Mouse (Mus musculus): ENCODE data around the gene Acbd4.
A peak's percentile ranks its signal among the peaks of the same experiment; 100 is the strongest.

The Acbd4 gene

GRCm38 (mm10) chr11:103115163-103116007 is 13.9 kb downstream of the Acbd4 start:
- DNase-seq, result peak; percentile 92

DNA sequence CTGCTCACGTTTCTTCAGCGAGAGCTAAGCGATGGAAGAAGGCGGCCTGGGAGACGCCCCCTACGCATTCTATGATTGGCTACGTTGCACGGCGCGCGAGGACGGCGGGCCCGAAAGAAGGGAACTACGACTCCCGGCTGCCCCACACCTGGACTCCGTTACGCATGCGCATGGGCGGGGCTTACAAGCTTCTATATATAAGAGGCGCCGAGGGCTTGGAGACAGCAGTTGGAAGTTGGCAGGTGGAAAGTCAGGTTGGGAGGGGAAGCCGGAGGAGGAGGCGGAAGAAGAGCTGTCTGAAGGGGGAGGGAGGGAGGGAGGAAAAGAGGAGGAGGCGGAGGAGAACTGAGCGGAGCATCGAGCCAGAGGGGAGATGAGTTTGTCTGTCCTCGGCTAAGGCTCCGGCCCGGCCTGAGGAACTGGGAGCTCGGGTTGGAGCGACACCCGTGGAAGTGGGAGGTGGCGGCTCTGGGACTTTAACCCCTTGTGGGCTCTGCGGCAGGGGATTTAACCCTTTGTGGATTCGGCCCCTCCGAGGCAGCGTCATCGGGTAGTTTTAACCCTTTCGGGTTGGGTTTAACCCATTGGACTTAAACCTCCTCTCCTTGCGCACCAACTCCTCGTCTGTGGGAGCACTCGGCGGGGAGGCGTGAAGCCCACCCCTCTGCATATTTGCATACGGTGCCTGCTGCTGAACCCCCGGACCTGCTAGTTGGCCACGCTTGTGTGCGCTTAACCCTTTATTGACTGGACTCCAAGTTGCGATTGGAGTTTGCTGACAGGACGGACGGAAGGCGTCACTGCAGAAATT is 14.7 kb downstream of the Acbd4 start, which contains the start of gene Hexim1:
Gene Hexim1, plus strand, starts transcription at position 224 of the 811 bp plus-strand sequence.
- peak; percentile 100 for DNase-seq

DNA sequence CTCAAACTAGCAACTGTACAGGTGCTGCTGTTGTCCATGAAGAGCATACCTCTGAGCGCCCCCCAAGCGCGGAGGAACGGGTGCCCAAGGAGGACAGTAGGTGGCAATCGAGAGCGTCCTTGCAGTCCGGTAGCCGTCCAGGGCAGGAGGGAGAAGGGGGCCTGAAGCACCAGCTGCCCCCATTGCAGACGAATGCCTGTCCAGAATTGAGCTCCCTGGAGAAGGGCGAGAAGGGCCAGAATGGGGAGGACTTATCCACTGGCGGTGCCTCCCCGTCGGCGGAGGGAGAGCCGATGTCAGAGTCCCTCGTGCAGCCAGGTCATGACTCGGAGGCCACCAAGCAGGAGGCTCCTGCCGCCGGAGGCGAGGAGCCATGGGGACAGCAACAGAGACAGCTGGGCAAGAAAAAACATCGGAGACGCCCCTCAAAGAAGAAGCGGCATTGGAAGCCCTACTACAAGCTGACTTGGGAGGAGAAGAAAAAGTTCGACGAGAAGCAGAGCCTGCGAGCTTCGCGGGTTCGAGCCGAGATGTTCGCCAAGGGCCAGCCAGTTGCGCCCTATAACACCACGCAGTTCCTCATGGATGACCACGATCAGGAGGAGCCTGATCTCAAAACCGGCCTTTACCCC is 15.6 kb downstream of the Acbd4 start:
- peak; percentile 82 for DNase-seq

GRCm38 (mm10) chr11:103117591-103118009 is 16.1 kb downstream of the Acbd4 start:
- no peak for DNase-seq

- no peak for DNase-seq
Observed at GRCm38 (mm10) chr11:103118866-103119265, 17.4 kb downstream of the Acbd4 start.

DNA sequence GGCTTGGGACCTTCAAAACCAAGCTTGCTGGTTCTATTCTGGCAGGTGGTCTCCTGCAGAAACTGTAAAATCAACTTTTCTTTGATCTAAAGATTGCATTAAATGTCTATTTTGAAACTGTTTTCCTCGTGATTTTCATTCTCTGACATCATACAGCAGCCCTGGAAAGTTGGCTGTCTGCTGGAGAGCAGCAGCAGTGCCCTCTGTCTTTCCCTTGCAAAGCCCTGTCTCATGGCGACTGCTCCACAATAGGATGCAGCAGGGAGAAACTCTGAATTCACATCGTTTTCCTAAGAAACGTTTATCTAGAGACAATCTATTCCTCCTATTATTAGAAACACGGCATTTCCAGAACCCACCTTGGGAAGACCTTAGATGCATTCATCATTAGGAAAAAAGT is 18.1 kb downstream of the Acbd4 start:
- DNase-seq, result no peak

- no peak for DNase-seq
Observed at GRCm38 (mm10) chr11:103120315-103120714, 18.8 kb downstream of the Acbd4 start.

DNA sequence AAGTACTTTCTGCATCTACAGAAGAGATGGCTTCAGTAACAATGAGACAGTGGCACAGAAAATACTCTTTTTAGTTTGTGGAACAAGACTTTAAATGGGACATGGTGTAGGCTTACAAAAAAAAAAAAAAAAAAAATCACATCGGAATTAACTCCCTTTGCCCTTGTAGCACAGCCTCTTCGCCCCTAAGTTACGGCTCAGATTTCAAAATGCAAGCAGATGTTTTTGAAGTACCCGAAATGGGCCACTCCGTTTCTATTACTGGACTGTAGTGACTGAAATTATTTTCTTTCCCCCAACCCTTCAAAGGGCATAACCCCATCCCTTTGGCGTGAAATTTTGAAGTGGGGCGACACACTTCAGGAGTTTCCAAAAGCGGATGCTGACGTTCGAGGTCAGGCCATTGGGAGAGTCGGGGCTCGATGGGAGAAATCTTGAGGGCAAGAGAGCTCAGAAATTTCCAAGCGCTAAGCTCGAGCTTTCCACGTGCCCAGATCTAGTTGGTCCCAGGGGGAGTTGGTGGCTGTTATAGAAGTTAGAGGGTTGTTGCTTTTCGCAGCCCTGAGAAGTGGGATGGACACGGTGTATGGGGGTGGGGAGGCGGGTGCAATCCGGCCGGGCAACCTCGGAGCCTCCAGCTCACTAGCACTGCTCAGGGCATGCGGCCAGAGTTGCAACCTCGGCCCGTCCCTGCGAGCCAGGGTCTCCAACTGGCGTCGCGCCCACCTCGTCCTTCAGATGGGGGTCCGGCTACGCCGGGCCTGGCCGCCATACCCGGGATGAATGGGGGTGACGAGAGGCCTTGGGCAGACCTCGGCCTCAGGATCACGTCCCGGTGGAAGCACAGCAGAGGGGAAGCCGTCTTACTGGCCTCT is 30.5 kb downstream of the Acbd4 start, which contains the start of gene Hexim2:
Gene Hexim2, plus strand, starts transcription at position 729 of the 875 bp plus-strand sequence.
- DNase-seq, result peak; percentile 62

DNA sequence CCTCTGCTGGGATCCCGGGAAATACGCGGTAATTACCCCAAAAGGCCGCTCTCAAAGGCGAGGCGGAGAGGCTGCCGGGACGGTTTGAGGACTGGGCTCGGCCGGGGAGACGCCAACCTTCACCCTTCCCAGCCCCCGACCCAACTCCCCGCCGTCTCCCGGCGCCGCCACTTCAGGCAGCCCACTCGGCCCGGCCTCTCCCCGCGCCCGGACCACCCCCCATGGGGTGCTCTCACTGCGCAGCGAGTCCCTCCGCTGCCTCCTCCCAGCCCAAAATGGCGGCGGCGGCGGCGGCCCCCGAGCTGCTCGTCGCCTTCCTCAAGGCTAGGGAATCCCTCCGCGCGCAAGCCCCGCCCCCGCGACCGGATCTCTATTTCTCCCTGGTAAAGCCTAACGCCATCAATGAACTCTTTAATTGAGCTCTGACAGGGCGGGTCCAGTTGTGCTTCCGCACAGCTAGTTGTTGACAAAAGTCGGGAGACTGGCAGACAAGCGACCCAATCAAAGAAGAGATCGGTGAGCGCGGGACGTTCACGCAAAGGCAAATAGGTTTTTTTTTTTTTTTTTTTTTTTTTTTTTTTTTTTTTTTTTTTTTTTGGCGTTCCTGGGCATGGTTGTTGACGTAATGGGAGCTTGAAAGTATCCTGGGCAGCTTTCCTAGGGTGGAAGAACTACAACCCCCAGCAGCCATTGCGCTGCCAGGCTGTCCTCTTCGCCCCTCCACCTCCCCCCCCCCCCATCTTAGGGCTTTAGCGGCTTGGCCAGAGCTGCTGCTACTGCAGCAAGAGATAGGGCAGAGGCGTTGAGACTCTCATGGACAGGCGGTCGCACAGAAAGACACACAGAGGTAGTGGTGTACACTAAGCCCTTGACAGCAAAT is 31.3 kb downstream of the Acbd4 start:
- DNase-seq, result peak; percentile 100

GRCm38 (mm10) chr11:103133456-103134185 is 32.1 kb downstream of the Acbd4 start:
- DNase-seq, result no peak

- DNase-seq, result no peak
Observed at GRCm38 (mm10) chr11:103134221-103134620, 32.7 kb downstream of the Acbd4 start.

DNA sequence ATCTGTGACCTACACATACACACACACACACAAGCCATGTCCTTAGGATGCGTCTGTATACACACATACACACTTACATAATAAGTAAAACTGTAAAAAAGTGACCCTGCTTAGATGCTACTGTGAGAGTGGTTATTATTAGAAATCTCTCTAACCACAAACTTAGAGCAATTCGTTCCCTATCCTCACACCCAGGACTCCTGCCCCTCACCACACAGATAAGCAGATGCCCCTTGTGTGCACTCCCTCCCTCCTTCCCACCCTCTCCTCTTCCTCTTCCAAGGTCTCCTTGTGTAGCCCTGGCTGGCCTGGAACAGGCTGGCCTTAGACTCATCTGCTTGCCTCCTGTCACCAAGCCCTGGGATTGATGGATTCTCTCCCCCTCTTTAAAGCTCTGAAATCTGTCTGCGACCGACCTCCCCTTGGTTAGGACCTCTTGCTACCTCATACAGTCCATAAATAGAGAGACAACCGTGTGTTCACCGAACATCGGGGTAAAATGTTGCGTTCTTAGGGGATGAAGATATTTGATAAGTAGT is 34.6 kb downstream of the Acbd4 start:
- DNase-seq, result no peak

- no peak for DNase-seq
Observed at GRCm38 (mm10) chr11:103139951-103140762, 38.7 kb downstream of the Acbd4 start.

- no peak for DNase-seq
Observed at GRCm38 (mm10) chr11:103140763-103141100, 39.2 kb downstream of the Acbd4 start.

DNA sequence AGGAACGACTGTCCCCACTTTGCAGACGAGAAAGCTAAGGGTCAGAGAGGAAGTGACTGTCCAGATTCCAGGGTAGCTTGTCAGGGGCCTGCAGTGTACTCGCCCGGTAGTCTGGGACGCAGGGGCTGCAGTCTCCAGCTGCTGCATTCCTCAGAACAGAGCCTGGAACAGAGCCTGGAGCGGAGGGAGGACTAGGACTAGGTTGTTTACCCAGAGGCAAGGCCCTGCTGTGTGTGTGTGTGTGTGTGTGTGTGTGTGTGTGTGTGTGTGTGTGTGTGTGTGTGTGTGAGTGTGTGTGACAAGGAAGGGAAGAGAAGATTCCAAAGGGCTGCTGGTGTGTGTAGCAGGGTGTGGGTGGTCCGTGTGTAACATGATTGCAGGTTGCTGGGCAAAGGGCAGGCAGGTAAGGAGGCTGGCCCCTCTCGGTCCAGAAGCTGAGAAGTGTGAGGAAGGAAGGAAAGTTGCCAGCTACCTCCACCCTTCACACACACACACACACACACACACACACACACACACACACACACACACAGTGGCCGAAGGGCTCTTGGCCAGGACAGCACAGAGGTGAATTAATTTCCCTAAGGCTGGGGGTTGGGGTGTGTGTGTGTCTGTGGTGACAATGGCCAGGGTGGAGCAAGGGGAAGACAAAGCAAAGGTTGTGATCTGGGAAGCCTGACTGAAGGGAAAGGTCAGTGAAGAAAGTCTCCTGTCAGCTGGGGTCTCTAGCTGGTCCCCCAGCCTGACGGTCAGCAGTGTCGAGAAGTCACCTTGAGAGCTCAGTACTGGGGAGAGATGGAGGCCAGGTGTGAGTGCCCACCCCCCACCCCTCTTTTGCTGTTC is 39.8 kb downstream of the Acbd4 start:
- DNase-seq, result peak; percentile 74

DNA sequence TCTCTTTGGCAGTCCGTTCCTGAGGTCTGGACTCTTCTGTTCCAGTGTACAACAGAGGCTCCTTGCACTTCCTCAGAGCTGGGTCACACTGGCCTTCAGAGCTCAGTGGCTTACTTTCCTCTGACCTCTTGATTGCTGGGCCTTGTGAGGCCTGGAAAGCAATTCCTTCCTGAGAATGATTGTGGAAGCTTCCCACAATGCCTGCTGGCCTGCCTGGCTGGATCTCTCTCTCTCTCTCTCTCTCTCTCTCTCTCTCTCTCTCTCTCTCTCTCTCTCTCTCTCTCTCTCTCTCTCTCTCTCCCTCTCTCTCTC is 40.4 kb downstream of the Acbd4 start:
- peak; percentile 51 for DNase-seq

DNA sequence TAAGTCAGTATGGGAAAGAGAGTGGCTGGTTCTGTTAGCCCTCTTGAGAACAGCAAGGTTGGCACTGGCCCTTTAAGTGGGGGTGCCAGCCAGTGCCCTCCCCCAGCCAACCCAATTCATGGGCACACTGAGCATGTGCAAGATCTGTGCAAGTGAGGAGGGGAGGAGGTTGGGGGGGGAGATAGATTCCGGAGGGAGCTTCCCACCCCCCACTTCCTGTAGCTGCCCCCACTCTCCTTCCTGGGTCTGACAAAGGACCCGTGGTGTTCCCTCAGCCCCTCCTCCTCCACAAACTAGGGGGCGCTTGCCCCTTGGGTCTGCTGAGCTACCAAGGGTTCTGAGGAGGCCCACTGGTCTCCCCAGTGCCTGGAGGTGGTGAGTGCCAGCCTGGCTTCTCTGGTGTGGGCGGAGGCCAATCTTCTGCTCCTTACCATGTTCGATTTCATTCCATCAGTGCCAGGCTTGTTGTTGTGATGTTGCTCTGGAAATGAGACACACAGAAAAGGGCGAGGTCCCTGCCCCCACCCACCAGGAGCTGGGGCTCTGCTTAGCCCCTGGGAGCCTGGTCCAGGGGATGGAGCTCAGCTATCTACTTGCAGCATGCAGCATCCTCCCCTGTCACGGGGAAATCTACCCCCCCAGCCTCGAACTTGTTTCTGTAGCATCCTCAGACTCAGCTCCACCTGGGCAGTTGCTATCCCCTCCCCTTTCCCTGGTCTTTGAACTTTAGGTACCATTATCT is 41.1 kb downstream of the Acbd4 start:
- DNase-seq, result peak; percentile 86
